Mouse (Mus musculus) ovary, adult 18-20 months (tissue): Measurements from ENCODE around the gene Abhd16b.
"Not testable (repeated sequence)": the region's sequence is repeated elsewhere in the genome, so short reads cannot be mapped to it uniquely, and the experiment has no call there.

Source experiments
- DNase-seq: peaks from one replicate; pipeline ENCODE4 v3.0.0; 2022; ENCODE audit warnings: low spot score, mixed read lengths

The Abhd16b gene

DNA sequence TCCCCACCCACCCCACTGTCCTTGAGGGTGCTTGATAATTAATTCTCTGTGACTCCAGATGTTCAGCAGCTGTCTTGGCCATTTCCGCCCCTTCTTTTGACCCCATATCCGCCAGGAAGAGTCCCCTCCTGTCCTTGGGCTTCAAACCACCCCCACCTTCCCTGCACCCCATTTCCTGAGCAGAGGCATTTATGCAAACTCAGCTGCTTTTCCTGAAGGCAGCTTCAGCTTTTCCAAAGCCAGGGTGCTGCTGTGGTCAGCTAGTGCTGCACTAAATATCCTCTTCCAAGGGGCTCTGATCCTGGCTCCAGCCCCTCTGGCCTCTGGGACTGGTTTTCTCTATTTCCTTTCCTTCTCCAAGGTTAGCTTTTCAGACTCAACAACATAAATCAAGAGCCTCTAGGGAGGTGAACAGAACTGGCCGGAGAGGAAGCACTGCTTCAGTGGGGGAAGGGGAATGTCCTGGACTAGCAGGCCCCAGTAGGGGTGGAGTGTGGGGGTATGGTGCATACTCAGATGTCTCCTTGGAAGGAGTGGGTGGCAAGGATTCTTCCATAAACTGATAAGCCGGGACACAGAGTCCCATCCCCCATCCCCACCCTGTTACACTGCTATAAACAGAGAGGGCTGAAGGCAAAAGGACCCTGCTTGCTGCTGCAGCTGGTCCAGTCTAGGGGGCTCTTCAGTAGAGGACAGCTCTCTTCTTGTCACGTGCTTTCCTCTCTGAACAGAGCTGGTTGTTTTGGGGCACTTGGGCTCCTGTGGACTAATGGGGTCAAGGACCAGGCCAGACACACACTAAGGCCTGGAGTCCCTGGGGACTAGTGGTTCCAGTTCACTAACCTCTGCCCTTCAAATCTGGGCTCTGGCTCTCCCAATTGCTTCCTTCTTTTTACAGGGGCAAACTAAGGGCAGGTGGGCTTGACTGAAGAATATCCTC, 5.4 kb upstream of the Abhd16b start:
- DNase-seq, result peak; percentile 82

DNA sequence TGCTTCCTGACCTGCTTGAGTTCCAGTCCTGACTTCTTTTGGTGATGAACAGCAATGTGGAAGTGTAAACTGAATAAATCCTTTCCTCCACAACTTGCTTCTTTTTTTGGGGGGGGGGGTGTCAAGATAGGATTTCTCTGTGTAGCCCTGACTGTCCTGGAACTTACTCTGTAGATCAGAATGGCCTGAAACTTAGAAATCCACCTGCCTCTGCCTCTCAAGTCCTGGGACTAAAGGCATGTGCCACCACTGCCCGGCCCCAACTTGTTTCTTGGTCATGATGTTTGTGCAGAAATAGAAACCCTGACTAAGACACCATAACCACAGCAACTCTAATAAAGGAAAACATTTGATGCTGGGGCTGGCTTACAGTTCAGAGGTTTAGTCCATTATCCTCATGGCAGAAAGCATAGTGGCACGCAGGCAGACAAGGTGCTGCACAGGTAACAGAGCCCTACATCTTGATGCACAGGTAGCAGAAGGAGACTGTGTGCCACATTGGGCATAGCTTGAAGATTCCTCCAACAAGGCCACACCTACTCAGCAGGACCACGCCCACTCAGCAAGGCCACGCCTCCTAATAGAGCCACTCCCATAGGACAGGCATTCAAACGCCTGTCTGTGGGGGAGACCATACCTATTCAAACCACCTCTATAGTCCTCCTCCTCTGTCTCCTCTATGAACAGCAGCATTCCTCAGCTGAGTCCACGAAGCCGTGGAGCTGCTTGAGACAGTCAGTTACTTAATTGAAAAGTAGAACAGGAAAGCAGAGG, 1.4 kb upstream of the Abhd16b start:
- DNase-seq, result no peak

GRCm38 (mm10) chr2:181492206-181492605, 800 bp upstream of the Abhd16b start:
- no peak for DNase-seq

GRCm38 (mm10) chr2:181494266-181494945, 1.4 kb downstream of the Abhd16b start:
- no peak for DNase-seq

- DNase-seq, result not testable (repeated sequence)
Measured at GRCm38 (mm10) chr2:181495845-181496244, 2.8 kb downstream of the Abhd16b start.

GRCm38 (mm10) chr2:181496281-181496680, 3.3 kb downstream of the Abhd16b start:
- peak; percentile 35 for DNase-seq

- peak; percentile 88 for DNase-seq
Measured at GRCm38 (mm10) chr2:181496831-181497547, 4.0 kb downstream of the Abhd16b start, which contains the start of gene Tpd52l2. Gene Tpd52l2, plus strand, starts transcription at chr2:181497142.

GRCm38 (mm10) chr2:181497548-181497875, 4.5 kb downstream of the Abhd16b start:
- DNase-seq, result peak; percentile 51

- no peak for DNase-seq
Measured at GRCm38 (mm10) chr2:181498644-181499043, 5.6 kb downstream of the Abhd16b start.

DNA sequence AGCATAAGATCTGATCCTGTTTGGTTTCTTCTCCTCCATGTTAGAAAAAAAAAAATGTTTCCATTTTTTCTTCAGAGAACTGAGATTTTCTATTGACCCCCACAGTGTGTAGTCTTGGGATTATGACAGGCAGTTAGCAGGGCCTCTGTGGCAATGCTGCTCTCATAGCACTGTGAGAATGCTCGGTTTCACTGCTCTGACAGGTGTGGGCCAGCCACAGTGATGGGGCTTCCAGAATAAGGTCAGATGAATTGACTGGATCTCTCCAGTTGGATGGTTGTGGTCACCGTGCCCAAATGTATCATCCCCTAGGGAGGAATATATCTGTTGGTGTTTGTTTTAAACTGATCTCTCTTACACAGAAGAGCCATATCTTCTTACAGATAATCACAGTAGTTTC, 16.2 kb downstream of the Abhd16b start:
- DNase-seq, result no peak

- DNase-seq, result no peak
Measured at GRCm38 (mm10) chr2:181511231-181511630, 18.2 kb downstream of the Abhd16b start.

DNA sequence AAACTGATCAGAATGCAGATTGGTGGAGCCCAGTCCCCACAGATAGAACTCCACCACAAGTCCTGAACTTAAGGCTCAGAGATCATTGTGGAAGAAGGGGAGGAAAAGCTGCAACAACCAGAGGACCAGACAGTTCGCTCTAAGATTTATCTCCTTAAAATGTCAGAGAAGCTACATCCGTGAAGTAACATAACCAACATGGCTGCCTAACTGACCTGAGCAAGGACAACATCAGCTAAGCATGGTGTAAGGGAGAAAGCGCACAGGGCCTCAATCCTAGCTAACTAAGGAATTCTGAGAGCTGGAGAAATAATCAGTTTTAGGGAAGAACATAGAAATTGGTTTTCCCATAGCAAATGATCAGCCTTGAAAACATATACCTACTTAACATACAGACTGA, 26.2 kb downstream of the Abhd16b start:
- DNase-seq, result no peak

- DNase-seq, result peak; percentile 98
Measured at GRCm38 (mm10) chr2:181520118-181520935, 27.3 kb downstream of the Abhd16b start, which contains the start of gene Dnajc5. Gene Dnajc5, plus strand, starts transcription at chr2:181520485.

DNA sequence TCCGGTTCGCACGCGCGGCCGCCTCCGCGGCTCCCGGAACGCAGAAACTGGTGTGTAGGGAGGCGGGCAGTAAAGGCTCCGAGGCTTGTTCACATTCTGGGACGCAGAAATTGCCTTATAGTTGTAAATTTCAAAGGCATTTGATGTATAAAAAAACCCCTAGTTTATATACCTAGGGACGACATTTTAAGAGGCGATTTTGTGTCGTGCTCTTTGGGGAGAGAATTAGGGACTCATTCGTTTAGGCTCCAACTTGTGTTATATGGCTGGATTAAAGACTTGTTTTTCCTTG, 27.9 kb downstream of the Abhd16b start:
- DNase-seq, result no peak

DNA sequence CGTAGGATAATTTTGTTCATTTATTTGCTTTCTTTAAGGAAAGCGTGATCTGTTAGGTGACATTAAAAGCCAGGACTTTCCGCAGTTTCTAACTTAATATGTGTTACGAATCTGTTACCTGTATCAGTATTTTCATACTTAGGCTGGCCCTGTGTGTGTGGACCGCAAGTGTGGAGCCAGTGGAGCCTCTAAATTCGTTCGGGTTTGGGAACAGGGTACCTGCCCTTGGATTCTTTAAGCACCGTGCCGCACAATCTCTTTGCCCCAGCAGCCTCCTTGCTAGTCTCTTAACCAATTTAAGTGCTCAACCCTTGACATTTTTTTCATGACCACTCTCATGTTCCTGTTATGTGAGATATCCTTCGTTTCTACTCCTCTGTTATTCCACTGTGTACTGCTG, 28.5 kb downstream of the Abhd16b start:
- DNase-seq, result no peak

GRCm38 (mm10) chr2:181522811-181523210, 29.8 kb downstream of the Abhd16b start:
- no peak for DNase-seq

DNA sequence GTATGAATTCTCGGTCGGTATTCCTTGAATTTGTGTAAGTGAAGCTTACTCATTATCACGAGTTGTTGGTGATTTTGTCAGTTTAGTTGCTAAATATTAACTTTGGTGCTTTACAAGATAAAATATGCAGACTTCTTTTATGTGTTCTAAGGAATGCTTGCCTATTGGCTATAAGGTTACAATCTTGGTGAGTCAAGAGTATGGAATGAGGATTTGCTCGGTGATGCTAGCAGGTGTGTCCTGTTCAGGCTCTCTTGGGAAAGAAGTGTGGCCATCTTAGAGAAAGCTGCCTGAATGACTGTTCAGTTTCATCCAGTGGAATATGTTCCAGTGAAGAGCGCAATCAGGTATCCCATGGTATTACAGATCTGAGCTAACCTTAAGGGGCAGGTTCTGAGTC, 32.5 kb downstream of the Abhd16b start:
- no peak for DNase-seq

DNA sequence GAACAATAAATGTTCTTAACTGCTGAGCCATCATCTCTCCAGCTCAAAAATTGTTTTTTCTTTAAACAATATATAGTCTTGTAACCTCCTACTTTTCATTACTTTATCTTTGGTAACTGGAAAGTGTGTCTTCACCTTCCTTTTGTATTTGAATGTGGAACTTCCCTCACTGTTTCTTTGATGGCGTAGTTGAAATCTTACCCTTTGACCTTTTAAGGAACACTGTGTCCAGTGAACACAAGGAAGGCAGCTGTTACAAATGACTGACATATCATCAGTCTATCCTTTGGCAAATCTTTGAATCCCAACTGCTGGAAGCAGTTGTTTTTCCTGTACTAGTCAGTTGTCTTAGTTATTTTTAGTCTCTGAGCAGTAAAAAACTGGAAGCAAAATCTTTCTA, 36.1 kb downstream of the Abhd16b start:
- no peak for DNase-seq

DNA sequence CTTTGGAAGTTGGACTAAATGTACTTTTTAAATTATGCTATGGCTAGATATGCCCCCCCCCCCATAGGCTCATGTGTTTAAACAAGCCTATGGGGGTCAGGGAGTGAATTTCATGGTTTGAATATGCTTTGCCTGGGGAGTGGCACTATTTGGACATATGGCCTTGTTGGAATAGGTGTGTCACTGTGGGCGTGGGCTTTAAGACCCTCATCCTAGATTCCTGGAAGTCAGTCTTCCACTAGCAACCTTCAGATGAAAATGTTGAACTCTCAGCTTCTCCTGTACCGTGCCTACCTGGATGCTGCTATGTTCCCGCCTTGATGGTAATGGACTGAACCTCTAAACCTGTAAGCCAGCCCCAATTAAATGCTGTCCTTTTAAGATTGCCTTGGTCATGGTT, 39.6 kb downstream of the Abhd16b start:
- no peak for DNase-seq

DNA sequence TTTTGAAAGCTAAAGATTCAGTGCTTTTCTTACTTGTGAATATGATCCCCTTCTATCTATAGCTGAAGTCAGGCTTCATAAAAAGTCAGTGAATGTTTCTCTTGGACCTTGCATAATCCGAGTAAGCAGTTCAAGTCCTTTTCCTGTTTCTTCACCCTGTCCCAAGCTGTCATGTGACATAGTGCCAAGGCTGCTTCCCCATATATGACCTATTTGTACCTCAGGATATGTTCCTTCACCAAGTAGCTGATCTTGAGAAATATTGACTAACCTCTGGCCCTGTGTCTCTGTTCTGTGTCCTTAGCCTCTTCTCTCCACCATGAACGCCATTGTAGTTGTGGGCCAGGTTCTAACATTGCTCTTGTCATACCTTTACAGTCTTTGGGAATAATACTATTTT, 43.4 kb downstream of the Abhd16b start:
- no peak for DNase-seq

- DNase-seq, result no peak
Measured at GRCm38 (mm10) chr2:181537444-181538047, 44.5 kb downstream of the Abhd16b start.
